22 mouse cellular contexts compared by ENCODE assay signal in the genomic region with DNA sequence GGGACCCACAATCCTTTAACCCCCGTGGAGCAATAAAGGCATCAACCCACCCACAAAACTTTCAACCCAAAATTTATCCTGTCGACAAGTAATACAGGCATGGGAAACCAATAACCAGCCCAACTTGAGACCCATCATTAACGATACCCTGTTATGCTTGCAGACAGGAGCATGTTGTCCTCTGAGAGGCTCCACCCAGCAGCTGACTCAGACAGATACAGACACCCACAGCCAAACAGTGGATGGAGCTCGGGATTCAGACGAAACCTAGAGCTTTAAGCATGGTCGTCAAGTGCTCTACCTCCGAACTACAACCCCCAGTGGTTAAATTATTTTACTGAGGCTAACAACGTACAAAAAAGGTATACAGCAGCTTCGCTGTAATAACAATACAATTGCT.
DNase-seq lines count a peak whose midpoint lies in the region; ATAC-seq and TF ChIP-seq lines count a peak whose summit lies in the region.
"Had no signal": no experiment of that assay in that cellular context is flagged by ENCODE, and none has a peak within 500 bp of the region (broad histone marks: within the 10 kb centered on the region; RNA-seq: fewer than 3 reads in every experiment).

No protein-coding gene starts in this region.

- WGBS in spleen, adult 2 months = 58% methylated on average over 9 of the region's 9 CpGs
- WGBS in liver, embryonic 14.5 days (ENCODE audit: insufficient replicate concordance) = 51% methylated on average over 9 of the region's 9 CpGs

- no peak for TF ChIP-seq CTCF in gastrocnemius, adult 2 months (IDR thresholded peaks at IDR 0.05)
- no peak for TF ChIP-seq CTCF in spleen, adult 2 months (IDR thresholded peaks at IDR 0.05; ENCODE audit: extremely low read depth, insufficient read depth, insufficient read length, insufficient replicate concordance)
- TF ChIP-seq CTCF in liver, embryonic 14.5 days (IDR thresholded peaks at IDR 0.05; ENCODE audit: low read depth) = no peak

- DNase-seq in gastrocnemius, adult 2 months = peak; percentile 3
- DNase-seq in gastrocnemius, postnatal 36 days = no peak
- no peak for DNase-seq in spleen, adult 2 months (ENCODE audit: low read depth in 1 of 2, low spot score in 2 of 2)
- DNase-seq in spleen, postnatal 4 days (ENCODE audit: low spot score in 2 of 2) = no peak
- no peak for DNase-seq in liver, embryonic 14.5 days (ENCODE audit: low read depth in 3 of 3, low spot score in 3 of 3)
- DNase-seq in urinary bladder, postnatal 14 days (ENCODE audit: low spot score) = no peak
- DNase-seq in left cerebral cortex, adult 9 months (ENCODE audit: low spot score in 2 of 2) = no peak
- DNase-seq: adrenal gland, postnatal 14 days; cerebellum, adult 2 months; cerebellum, postnatal 14 days; embryo, embryonic 11 days; gastrocnemius, postnatal 14 days; heart, postnatal 10 days; heart, postnatal 4 days had no signal

- no peaks in the 10 kb centered on the region for H3K27me3 ChIP-seq in spleen, adult 2 months (ENCODE audit: control insufficient read depth, insufficient read depth, low read length)
- H3K27me3 ChIP-seq in liver, embryonic 14.5 days (ENCODE audit: control insufficient read depth, insufficient read depth, low read length) = no peaks in the 10 kb centered on the region
- H3K27me3 ChIP-seq: embryonic facial prominence, embryonic 15.5 days; forebrain, embryonic 15.5 days; hindbrain, embryonic 12.5 days; Patski had no signal

- no peak for TF ChIP-seq POLR2A in spleen, adult 2 months (IDR thresholded peaks at IDR 0.05; ENCODE audit: low read depth, low read length)

- no peaks in the 10 kb centered on the region for H3K9me3 ChIP-seq in liver, embryonic 14.5 days (ENCODE audit: control insufficient read depth, low read length)
- H3K9me3 ChIP-seq: embryonic facial prominence, embryonic 15.5 days; forebrain, embryonic 10.5 days; forebrain, embryonic 15.5 days; hindbrain, embryonic 12.5 days had no signal

- TF ChIP-seq EP300 in liver, embryonic 14.5 days (IDR thresholded peaks at IDR 0.05; ENCODE audit: low read depth) = no peak

- peaks cover 2% of the 10 kb centered on the region for H3K36me3 ChIP-seq in spleen, adult 2 months (ENCODE audit: control insufficient read depth, insufficient read depth, low read length)
- H3K36me3 ChIP-seq in liver, embryonic 14.5 days (replicated peaks; ENCODE audit: control insufficient read depth, insufficient read depth, low read depth) = no peaks in the 10 kb centered on the region

- H3K27ac ChIP-seq in gastrocnemius, adult 2 months = peak overlapping the region; percentile 49; the same call in 1 of the 2 replicates
- H3K27ac ChIP-seq in spleen, adult 2 months (ENCODE audit: insufficient read depth, low read length) = peak overlapping the region; percentile 33
- no peak overlapping the region for H3K27ac ChIP-seq in liver, embryonic 14.5 days
- H3K27ac ChIP-seq: embryonic facial prominence, embryonic 15.5 days; forebrain, embryonic 10.5 days; forebrain, embryonic 15.5 days; hindbrain, embryonic 12.5 days had no signal

- no peak overlapping the region for H3K4me3 ChIP-seq in gastrocnemius, adult 2 months
- no peak overlapping the region for H3K4me3 ChIP-seq in spleen, adult 2 months (ENCODE audit: extremely low read depth, insufficient read depth, insufficient read length)
- H3K4me3 ChIP-seq in liver, embryonic 14.5 days (ENCODE audit: insufficient read depth in 1 of 2, low read depth in 2 of 2, low read length in 2 of 2) = no peak overlapping the region
- H3K4me3 ChIP-seq: embryonic facial prominence, embryonic 15.5 days; erythroblast, embryonic 14.5 days; forebrain, embryonic 10.5 days; forebrain, embryonic 15.5 days; hindbrain, embryonic 12.5 days had no signal

- peak; percentile 53 for ATAC-seq in liver, embryonic 14.5 days (ENCODE audit: insufficient read depth)
- no peak for ATAC-seq in megakaryocyte-erythroid progenitor cell, adult 5-6 weeks (replicated peaks; ENCODE audit: low FRiP score, low TSS enrichment, poor library complexity, severe bottlenecking)
- ATAC-seq: forebrain, embryonic 15.5 days; hindbrain, embryonic 16.5 days; Patski had no signal

- H3K9ac ChIP-seq in liver, embryonic 14.5 days (replicated peaks) = no peak overlapping the region
- H3K9ac ChIP-seq: embryonic facial prominence, embryonic 15.5 days; forebrain, embryonic 15.5 days; hindbrain, embryonic 12.5 days had no signal

- H3K4me2 ChIP-seq in liver, embryonic 14.5 days (ENCODE audit: low read depth) = no peak overlapping the region
- H3K4me2 ChIP-seq: embryonic facial prominence, embryonic 15.5 days; forebrain, embryonic 15.5 days; hindbrain, embryonic 12.5 days had no signal

- intact Hi-C loops in gastrocnemius, adult 2 months (cut with DNase I) = loop anchor here (10.0 kb wide), 1 partner anchor 257 kb away; no protein-coding TSS in a partner anchor
- intact Hi-C loops in gastrocnemius, postnatal 36 days (cut with DNase I) = no loop called here

- H3K4me1 ChIP-seq in spleen, adult 2 months (ENCODE audit: control insufficient read depth, insufficient read depth, insufficient read length) = peaks cover 13% of the 10 kb centered on the region
- H3K4me1 ChIP-seq in liver, embryonic 14.5 days (replicated peaks; ENCODE audit: control insufficient read depth in 2 of 2, insufficient read depth in 2 of 2, low read length in 1 of 2) = peaks cover 5 to 19% of the 10 kb centered on the region in 2 experiments; a peak in 3 of 4 replicates
